In the genomic region with DNA sequence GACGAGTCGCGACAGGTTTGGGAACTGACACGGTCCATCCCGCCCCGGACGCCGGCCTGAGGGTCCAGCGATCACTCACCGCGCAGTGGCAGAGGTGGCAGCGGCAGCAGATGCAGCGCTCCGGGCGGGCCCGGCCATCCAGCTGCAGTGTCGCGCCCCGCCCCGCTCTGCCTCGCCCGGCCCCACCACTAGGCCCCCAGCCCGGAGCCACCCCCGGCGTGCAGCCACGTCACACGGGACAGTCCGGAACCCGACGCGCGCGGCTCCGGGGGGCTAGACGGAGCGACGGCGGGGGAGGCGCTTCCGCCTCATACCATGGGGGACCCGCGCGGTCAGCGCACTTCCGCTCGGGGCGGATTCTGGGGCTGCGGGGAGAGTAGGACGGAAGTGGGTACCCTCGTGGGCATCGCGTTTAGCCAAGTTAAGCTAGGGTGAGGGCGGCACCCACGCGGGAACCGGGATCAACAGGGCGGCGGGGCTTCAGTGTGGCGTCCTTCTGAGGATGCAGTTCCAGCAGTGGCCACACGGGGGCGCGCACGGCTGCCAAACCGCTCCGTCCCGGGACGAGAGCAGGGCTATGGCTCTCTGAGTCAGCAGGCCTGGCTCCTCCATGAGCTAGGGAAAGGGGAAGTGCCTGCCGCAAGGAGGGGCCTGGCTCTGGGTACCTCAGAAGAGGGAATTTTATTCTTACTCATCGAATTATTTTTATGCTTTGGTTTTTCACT, we compare ENCODE assay signal across 1 mouse cellular context.
TF ChIP-seq lines count a peak whose summit lies in the region.

A gene (minus strand): TSS at position 342 of the 725 bp plus-strand sequence.

TF ChIP-seq in CH12.LX, 34 proteins besides CTCF, POLR2A, EP300 and RAD21 (continued from another document):
- TF ChIP-seq POLR2AphosphoS2 (IDR thresholded peaks at IDR 0.05; ENCODE audit: low read depth, low read length) (no peak), E2F4 (IDR thresholded peaks at IDR 0.05; ENCODE audit: insufficient replicate concordance, low read depth, low read length) (peak; percentile 29; the same call in 1 of the 2 replicates), SMC3 (IDR thresholded peaks at IDR 0.05; ENCODE audit: low read depth, low read length) (peak; percentile 98), MAX (IDR thresholded peaks at IDR 0.05; ENCODE audit: low read length) (peak; percentile 78), NRF1 (IDR thresholded peaks at IDR 0.05; ENCODE audit: low read depth, low read length) (peak; percentile 51; the same call in 1 of the 2 replicates), MXI1 (IDR thresholded peaks at IDR 0.05; ENCODE audit: low read depth, low read length) (peak; percentile 89), KAT2A (IDR thresholded peaks at IDR 0.05; ENCODE audit: insufficient replicate concordance, low read length) (peak; percentile 77; the same call in 1 of the 2 replicates), MEF2A (IDR thresholded peaks at IDR 0.05; ENCODE audit: borderline replicate concordance, low read depth, low read length) (peak; percentile 91), ZC3H11A (IDR thresholded peaks at IDR 0.05; ENCODE audit: low read depth, low read length) (peak; percentile 93), ZNF384 (IDR thresholded peaks at IDR 0.05; ENCODE audit: low read depth, low read length) (peak; percentile 30; the same call in 1 of the 2 replicates), CHD1 (IDR thresholded peaks at IDR 0.05; ENCODE audit: low read depth, low read length) (no peak), ZKSCAN1 (IDR thresholded peaks at IDR 0.05; ENCODE audit: borderline replicate concordance, low read depth, low read length) (no peak), UBTF (IDR thresholded peaks at IDR 0.05; ENCODE audit: low read depth, low read length) (peak; percentile 87; the same call in 1 of the 2 replicates), MAFK (IDR thresholded peaks at IDR 0.05; ENCODE audit: insufficient replicate concordance, low read length) (peak; percentile 71; the same call in 1 of the 2 replicates), ELF1 (IDR thresholded peaks at IDR 0.05; ENCODE audit: low read depth, low read length) (peak; percentile 93), SIN3A (IDR thresholded peaks at IDR 0.05; ENCODE audit: low read length) (peak; percentile 87), ZMIZ1 (IDR thresholded peaks at IDR 0.05; ENCODE audit: low read depth, low read length) (peak; percentile 61), JUND (conservative IDR thresholded peaks at IDR 0.05; ENCODE audit: low read depth, low read length) (peak; percentile 29; the same call in 1 of the 2 replicates), NELFE (IDR thresholded peaks at IDR 0.05; ENCODE audit: low read depth, low read length) (peak; percentile 63), MYC (IDR thresholded peaks at IDR 0.05; ENCODE audit: low read depth, low read length) (peak; percentile 78), JUN (IDR thresholded peaks at IDR 0.05; ENCODE audit: insufficient read depth, low read depth, low read length) (no peak), GABPA (IDR thresholded peaks at IDR 0.05; ENCODE audit: insufficient replicate concordance, low read depth, low read length) (peak; percentile 61; the same call in 1 of the 2 replicates), HCFC1 (IDR thresholded peaks at IDR 0.05; ENCODE audit: low read depth, low read length) (peak; percentile 97), TCF12 (IDR thresholded peaks at IDR 0.05; ENCODE audit: low read depth, low read length) (peak; percentile 84), USF1 (IDR thresholded peaks at IDR 0.05; ENCODE audit: low read depth, low read length) (0 out of 2 replicates have a peak, but pooled peaks have one; percentile 23), CHD2 (IDR thresholded peaks at IDR 0.05; ENCODE audit: low read length) (peak; percentile 35; the same call in 1 of the 2 replicates), ETS1 (conservative IDR thresholded peaks at IDR 0.05; ENCODE audit: low read depth, low read length) (peak; percentile 66), BHLHE40 (IDR thresholded peaks at IDR 0.05; ENCODE audit: low read depth, low read length) (peak; percentile 54), USF2 (conservative IDR thresholded peaks at IDR 0.05; ENCODE audit: low read depth, low read length) (no peak), TBP (conservative IDR thresholded peaks at IDR 0.05; ENCODE audit: low read depth, low read length) (no peak), PAX5 (IDR thresholded peaks at IDR 0.05; ENCODE audit: low read length) (no peak)
TF ChIP-seq in CH12.LX: peak in this region for 27.
